Mouse (Mus musculus) MEL (cell line): ENCODE data around the gene Golph3l. TPM values are rescaled to one million over a fixed set of nuclear protein-coding genes. Genes with fewer than 3 reads are reported as not detected.
"Not testable (repeated sequence)": the region's sequence is repeated elsewhere in the genome, so short reads cannot be mapped to it uniquely, and the experiment has no call there.

Source experiments
- DNase-seq: peaks from one replicate; pipeline ENCODE4 v3.0.0; 2011; ENCODE audit warnings: low read depth, low spot score
- H3K27ac ChIP-seq: 2 replicates; pipeline ENCODE4 v1.5.1; 2012; ENCODE audit warnings: low read depth, mild to moderate bottlenecking, control low read depth, low read length, moderate library complexity; ENCODE audit not compliant: control insufficient read depth
- H3K27me3 ChIP-seq, 2 experiments: fragments of 150-350 bp in 1 of 2; sonication (generic) in 1 of 2; 2 replicates each; pipeline ENCODE4 v1.6.1; 2012; ENCODE audit warnings: low read length in 2 of 2, mild to moderate bottlenecking in 2 of 2, improper control_type of control experiment in 1 of 2, moderate library complexity in 1 of 2; ENCODE audit not compliant: insufficient read depth in 2 of 2, control insufficient read depth in 1 of 2
- H3K36me3 ChIP-seq, 2 experiments: 2 replicates each; pipeline ENCODE4 v1.6.1; 2012 to 2014; ENCODE audit warnings: low read length in 2 of 2, improper control_type of control experiment in 1 of 2, inconsistent platforms in 1 of 2, mild to moderate bottlenecking in 1 of 2; ENCODE audit not compliant: insufficient read depth in 2 of 2, control insufficient read depth in 1 of 2
- H3K4me1 ChIP-seq, 2 experiments: fragments of 150-350 bp in 1 of 2; sonication (generic) in 1 of 2; 2 replicates each; pipeline ENCODE4 v1.6.1; 2012; ENCODE audit warnings: low read length in 2 of 2, improper control_type of control experiment in 1 of 2, mild to moderate bottlenecking in 1 of 2; ENCODE audit not compliant: insufficient read depth in 2 of 2, control insufficient read depth in 1 of 2
- H3K4me3 ChIP-seq, 2 experiments: fragments of 150-350 bp in 1 of 2; sonication (generic) in 1 of 2; 2 replicates each; pipeline ENCODE4 v1.5.1; 2012; ENCODE audit warnings: low read depth in 2 of 2, low read length in 2 of 2, mild to moderate bottlenecking in 2 of 2, moderate library complexity in 2 of 2, control low read depth in 1 of 2, improper control_type of control experiment in 1 of 2; ENCODE audit not compliant: control insufficient read depth in 1 of 2, insufficient read depth in 1 of 2
- H3K79me2 ChIP-seq: 2 replicates; pipeline ENCODE4 v1.6.1; 2012; ENCODE audit warnings: mild to moderate bottlenecking, low read length, moderate library complexity; ENCODE audit not compliant: control insufficient read depth, poor library complexity, insufficient read depth
- H3K9ac ChIP-seq: 2 replicates; pipeline ENCODE4 v1.6.1; 2012; ENCODE audit warnings: low read depth, mild to moderate bottlenecking, control low read depth, low read length, moderate library complexity; ENCODE audit not compliant: control insufficient read depth, poor library complexity, severe bottlenecking
- H3K9me3 ChIP-seq: fragments of 150-350 bp; sonication (generic); replicated peaks from 2 replicates; pipeline ENCODE4 v1.6.1; 2012; ENCODE audit warnings: mild to moderate bottlenecking, low read length, improper control_type of control experiment, moderate library complexity; ENCODE audit not compliant: insufficient read depth
- BHLHE40 ChIP-seq: IDR thresholded peaks from 2 replicates; pipeline ENCODE4 v1.6.1; 2012; ENCODE audit warnings: low read depth, mild to moderate bottlenecking, inconsistent platforms, low read length, improper control_type of control experiment, borderline replicate concordance
- CHD1 ChIP-seq: IDR thresholded peaks from 2 replicates; pipeline ENCODE4 v1.6.1; 2012; ENCODE audit warnings: low read depth, mild to moderate bottlenecking, inconsistent platforms, low read length, improper control_type of control experiment
- CHD2 ChIP-seq: IDR thresholded peaks from 2 replicates; pipeline ENCODE4 v1.6.1; 2011; ENCODE audit warnings: low read length, improper control_type of control experiment
- CTCF ChIP-seq, 3 experiments: IDR thresholded peaks in 2 of 3; conservative IDR thresholded peaks in 1 of 3; 2 replicates each; pipeline ENCODE4 v1.5.1; 2011 to 2012; ENCODE audit warnings: low read length in 3 of 3, low read depth in 2 of 3, mild to moderate bottlenecking in 2 of 3, improper control_type of control experiment in 1 of 3, inconsistent platforms in 1 of 3, mixed read lengths in 1 of 3, moderate library complexity in 1 of 3; ENCODE audit not compliant: control insufficient read depth in 1 of 3, insufficient read depth in 1 of 3, poor library complexity in 1 of 3, severe bottlenecking in 1 of 3
- E2F4 ChIP-seq: IDR thresholded peaks from 2 replicates; pipeline ENCODE4 v1.6.1; 2011; ENCODE audit warnings: low read depth, low read length, improper control_type of control experiment, borderline replicate concordance
- ELF1 ChIP-seq: IDR thresholded peaks from 2 replicates; pipeline ENCODE4 v1.6.1; 2014; ENCODE audit warnings: low read depth, mild to moderate bottlenecking, inconsistent platforms, low read length, improper control_type of control experiment, moderate library complexity
- EP300 ChIP-seq, 2 experiments: IDR thresholded peaks; 2 replicates each; pipeline ENCODE4 v1.6.1; 2011; ENCODE audit warnings: improper control_type of control experiment in 2 of 2, low read length in 2 of 2, low read depth in 1 of 2, mild to moderate bottlenecking in 1 of 2
- ETS1 ChIP-seq: IDR thresholded peaks from 2 replicates; pipeline ENCODE4 v1.6.1; 2012; ENCODE audit warnings: low read depth, mild to moderate bottlenecking, inconsistent platforms, low read length, improper control_type of control experiment, moderate library complexity
- KAT2A ChIP-seq: conservative IDR thresholded peaks from 2 replicates; pipeline ENCODE4 v1.6.1; 2012; ENCODE audit warnings: low read depth, low read length, improper control_type of control experiment, inconsistent platforms
- MAFK ChIP-seq: IDR thresholded peaks from 2 replicates; pipeline ENCODE4 v1.6.1; 2011; ENCODE audit warnings: low read depth, mild to moderate bottlenecking, low read length, improper control_type of control experiment, borderline replicate concordance
- MXI1 ChIP-seq: IDR thresholded peaks from 2 replicates; pipeline ENCODE4 v1.6.1; 2011; ENCODE audit warnings: mild to moderate bottlenecking, low read depth, low read length, improper control_type of control experiment
- NELFE ChIP-seq: IDR thresholded peaks from 2 replicates; pipeline ENCODE4 v1.6.1; 2011; ENCODE audit warnings: low read depth, low read length, improper control_type of control experiment
- NRF1 ChIP-seq: IDR thresholded peaks from 2 replicates; pipeline ENCODE4 v1.6.1; 2014; ENCODE audit warnings: low read depth, mild to moderate bottlenecking, inconsistent platforms, low read length, improper control_type of control experiment, moderate library complexity; ENCODE audit not compliant: poor library complexity, insufficient read depth, severe bottlenecking
- POLR2AphosphoS2 ChIP-seq: IDR thresholded peaks from 2 replicates; pipeline ENCODE4 v1.6.1; 2011; ENCODE audit warnings: low read length, improper control_type of control experiment
- RAD21 ChIP-seq: IDR thresholded peaks from 2 replicates; pipeline ENCODE4 v1.6.1; 2011; ENCODE audit warnings: mild to moderate bottlenecking, low read depth, low read length, improper control_type of control experiment
- SMC3 ChIP-seq: IDR thresholded peaks from 2 replicates; pipeline ENCODE4 v1.6.1; 2011; ENCODE audit warnings: low read depth, low read length, improper control_type of control experiment
- ZMIZ1 ChIP-seq: IDR thresholded peaks from 2 replicates; pipeline ENCODE4 v1.6.1; 2012; ENCODE audit warnings: low read depth, mild to moderate bottlenecking, inconsistent platforms, low read length, improper control_type of control experiment, moderate library complexity
- ZNF384 ChIP-seq: IDR thresholded peaks from 2 replicates; pipeline ENCODE4 v1.6.1; 2012; ENCODE audit warnings: low read depth, mild to moderate bottlenecking, inconsistent platforms, low read length, improper control_type of control experiment
- polyA plus RNA-seq, 2 experiments: library from polyadenylated mRNA; stranded (reverse) in 1 of 2; unstranded in 1 of 2; fragments of >175 nt in 1 of 2; fragments of >200 nt in 1 of 2; gene quantifications; 2 replicates each; pipeline versions ENCODE4 v1.2.1 to v1.2.4; 2012; ENCODE audit warnings: low replicate concordance in 2 of 2, low read depth in 1 of 2; ENCODE audit not compliant: insufficient read length in 2 of 2, insufficient read depth in 1 of 2, missing spikeins in 1 of 2
- total RNA-seq: library from RNA; depleted of rRNA; stranded (reverse); fragments of 300-350 nt; gene quantifications from 2 replicates; pipeline ENCODE4 v1.2.3, GENCODE M21; 2012

The Golph3l gene
- total and polyA plus RNA-seq, 3 experiments = 43.8 to 45.1 TPM; not detected in 1

DNA sequence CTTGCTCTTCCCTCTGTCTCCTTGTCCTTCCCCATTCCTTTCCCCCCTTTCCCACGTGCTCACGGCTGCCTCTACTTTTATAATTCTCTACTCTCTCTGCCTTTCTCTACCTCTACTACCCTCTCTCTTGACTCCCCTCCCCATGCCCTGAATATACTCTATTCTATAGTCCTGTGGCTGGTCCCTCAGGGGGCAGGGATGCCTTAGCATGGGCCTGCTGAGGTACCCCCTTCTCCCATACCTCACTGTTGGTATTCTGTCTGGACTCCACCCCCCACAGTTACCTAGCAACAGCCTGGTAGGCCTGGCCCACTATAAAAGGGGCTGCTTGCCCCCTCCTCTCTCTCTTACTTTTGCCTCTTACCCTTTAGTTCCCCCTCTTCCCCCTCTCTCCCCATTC is 34.8 kb downstream of the Golph3l start:
- H3K36me3 ChIP-seq = peaks cover 13 to 20% of the 10 kb centered on the region in 2 experiments
- no peak overlapping the region for H3K27ac ChIP-seq
- no peak for DNase-seq
- H3K79me2 ChIP-seq = peaks cover 22% of the 10 kb centered on the region
- no peaks in the 10 kb centered on the region for H3K27me3 ChIP-seq
- H3K9me3 ChIP-seq = no peaks in the 10 kb centered on the region
- no peak for TF ChIP-seq E2F4
- no peak for TF ChIP-seq EP300 (IDR thresholded peaks at IDR 0.05; ENCODE audit: low read depth in 1 of 2, low read length in 2 of 2)
- TF ChIP-seq CTCF (IDR thresholded peaks at IDR 0.05 in 2 of 3, conservative IDR thresholded peaks at IDR 0.05 in 1 of 3; ENCODE audit: control insufficient read depth in 1 of 3, insufficient read depth in 1 of 3, low read depth in 2 of 3, low read length in 3 of 3, poor library complexity in 1 of 3, severe bottlenecking in 1 of 3) = no peak
- no peak for TF ChIP-seq CHD1
- no peak for TF ChIP-seq ZNF384
- no peak for TF ChIP-seq NRF1
- TF ChIP-seq POLR2AphosphoS2 = no peak
- TF ChIP-seq SMC3 = no peak
- TF ChIP-seq ELF1 = no peak
- no peak for TF ChIP-seq ETS1
- TF ChIP-seq NELFE = no peak; the same call in 1 of the 2 replicates
- no peak for TF ChIP-seq MAFK
- TF ChIP-seq MXI1 = no peak
- TF ChIP-seq RAD21 = no peak
- TF ChIP-seq KAT2A = no peak
- no peak for TF ChIP-seq ZMIZ1
- no peak for TF ChIP-seq BHLHE40
- TF ChIP-seq CHD2 = no peak
- peaks cover 7 to 17% of the 10 kb centered on the region in 2 experiments for H3K4me1 ChIP-seq
- H3K4me3 ChIP-seq = no peak overlapping the region
- peak overlapping the region; percentile 6; the same call in 1 of the 2 replicates for H3K9ac ChIP-seq

GRCm38 (mm10) chr3:95623991-95624515 is 35.3 kb downstream of the Golph3l start:
- peak overlapping the region; percentile 53 to 76 for H3K4me3 ChIP-seq
- H3K36me3 ChIP-seq = peaks cover 13 to 20% of the 10 kb centered on the region in 2 experiments
- H3K9ac ChIP-seq = peak overlapping the region; percentile 72
- H3K4me1 ChIP-seq = peaks cover 7 to 17% of the 10 kb centered on the region in 2 experiments
- H3K79me2 ChIP-seq = peaks cover 22% of the 10 kb centered on the region
- H3K9me3 ChIP-seq, DNase-seq, H3K27me3 ChIP-seq: not testable (repeated sequence)
- H3K27ac ChIP-seq = peak overlapping the region; percentile 81
